Mouse (Mus musculus) ES-Bruce4 (cell line): ENCODE measurements around the gene Ptgis.

Source experiments
- CTCF ChIP-seq: IDR thresholded peaks from one replicate; pipeline ENCODE4 v1.8.1; 2011; ENCODE audit warnings: low read depth, low read length
- POLR2A ChIP-seq: IDR thresholded peaks from one replicate; pipeline ENCODE4 v1.8.1; 2011; ENCODE audit warnings: low read length; ENCODE audit not compliant: insufficient read depth

GRCm38 (mm10) chr2:167193361-167193760 lies 47.0 kb downstream of the Ptgis start:
- TF ChIP-seq POLR2A (no peak), CTCF (no peak)
